Mouse (Mus musculus) heart, postnatal 0 days (tissue): Measurements from ENCODE around the gene Serpinb9. TPM values are rescaled to one million over a fixed set of nuclear protein-coding genes. Genes with fewer than 3 reads are reported as not detected.

Experiments used
- ATAC-seq: fragments of 200-750 bp; cut with Nextera tagmentation; 2 replicates; pipeline ENCODE4 v1.8.0; 2017; ENCODE audit warnings: low read depth, moderate number of reproducible peaks, moderate library complexity; ENCODE audit not compliant: insufficient read depth
- DNase-seq: peaks from one replicate; pipeline ENCODE4 v3.0.0-alpha.2; 2016; ENCODE audit warnings: low spot score
- H3K27ac ChIP-seq: fragments of 300-500 bp; sonication (generic); 2 replicates; pipeline ENCODE4 v1.5.1; 2014; ENCODE audit warnings: low read depth, mild to moderate bottlenecking
- H3K27me3 ChIP-seq: fragments of 300-500 bp; sonication (generic); 2 replicates; pipeline ENCODE4 v1.6.1; 2014; ENCODE audit warnings: low read length, mixed read lengths; ENCODE audit not compliant: control insufficient read depth, insufficient read depth
- H3K36me3 ChIP-seq: fragments of 300-500 bp; sonication (generic); replicated peaks from 2 replicates; pipeline ENCODE4 v1.6.1; 2014; ENCODE audit warnings: low read length, mixed read lengths; ENCODE audit not compliant: control insufficient read depth, insufficient read depth
- H3K4me1 ChIP-seq: fragments of 300-500 bp; sonication (generic); 2 replicates; pipeline ENCODE4 v1.6.1; 2014; ENCODE audit warnings: antibody characterized with exemption; ENCODE audit not compliant: control insufficient read depth, insufficient read depth
- H3K4me2 ChIP-seq: fragments of 300-500 bp; sonication (generic); 2 replicates; pipeline ENCODE4 v1.6.1; 2014; ENCODE audit warnings: low read depth, mild to moderate bottlenecking, low read length, moderate library complexity
- H3K4me3 ChIP-seq: fragments of 300-500 bp; sonication (generic); 2 replicates; pipeline ENCODE4 v1.5.1; 2014; ENCODE audit warnings: low read depth, low read length
- H3K9ac ChIP-seq: fragments of 300-500 bp; sonication (generic); replicated peaks from 2 replicates; pipeline ENCODE4 v1.6.1; 2014; ENCODE audit warnings: low read depth, low read length, mixed read lengths
- H3K9me3 ChIP-seq: fragments of 300-500 bp; sonication (generic); replicated peaks from 2 replicates; pipeline ENCODE4 v1.6.1; 2016; ENCODE audit warnings: low read length; ENCODE audit not compliant: control insufficient read depth
- CTCF ChIP-seq: IDR thresholded peaks from 2 replicates; pipeline ENCODE4 v1.5.1; 2016; ENCODE audit warnings: antibody characterized with exemption, control low read depth, low read depth
- EP300 ChIP-seq: IDR thresholded peaks from 2 replicates; pipeline ENCODE4 v1.6.1; 2016; ENCODE audit warnings: antibody characterized with exemption, low read depth
- WGBS: fragments of 180-500 bp; shearing (Covaris S2); extraction: QIAGEN DNeasy Blood & Tissue Kit; methylation state at CpG from one replicate; pipeline ENCODE4 v1.1.7; 2014; 5-methylcytosine and 5-hydroxymethylcytosine counted together
- polyA plus RNA-seq: library from polyadenylated mRNA; unstranded; fragments of >200 nt; fragmentation: Nextera tagmentation; extraction: Ambion mirVana; gene quantifications from 2 replicates; pipeline ENCODE4 v1.2.1, GENCODE M21; 2015
- total RNA-seq: library from RNA; depleted of rRNA; stranded (reverse); fragments of >200 nt; gene quantifications from 2 replicates; pipeline ENCODE4 v1.2.3, GENCODE M21; 2014; ENCODE audit warnings: low replicate concordance

The Serpinb9 gene
- total and polyA plus RNA-seq, 2 experiments from 2014 or later: 3.9 to 6.3 TPM

DNA sequence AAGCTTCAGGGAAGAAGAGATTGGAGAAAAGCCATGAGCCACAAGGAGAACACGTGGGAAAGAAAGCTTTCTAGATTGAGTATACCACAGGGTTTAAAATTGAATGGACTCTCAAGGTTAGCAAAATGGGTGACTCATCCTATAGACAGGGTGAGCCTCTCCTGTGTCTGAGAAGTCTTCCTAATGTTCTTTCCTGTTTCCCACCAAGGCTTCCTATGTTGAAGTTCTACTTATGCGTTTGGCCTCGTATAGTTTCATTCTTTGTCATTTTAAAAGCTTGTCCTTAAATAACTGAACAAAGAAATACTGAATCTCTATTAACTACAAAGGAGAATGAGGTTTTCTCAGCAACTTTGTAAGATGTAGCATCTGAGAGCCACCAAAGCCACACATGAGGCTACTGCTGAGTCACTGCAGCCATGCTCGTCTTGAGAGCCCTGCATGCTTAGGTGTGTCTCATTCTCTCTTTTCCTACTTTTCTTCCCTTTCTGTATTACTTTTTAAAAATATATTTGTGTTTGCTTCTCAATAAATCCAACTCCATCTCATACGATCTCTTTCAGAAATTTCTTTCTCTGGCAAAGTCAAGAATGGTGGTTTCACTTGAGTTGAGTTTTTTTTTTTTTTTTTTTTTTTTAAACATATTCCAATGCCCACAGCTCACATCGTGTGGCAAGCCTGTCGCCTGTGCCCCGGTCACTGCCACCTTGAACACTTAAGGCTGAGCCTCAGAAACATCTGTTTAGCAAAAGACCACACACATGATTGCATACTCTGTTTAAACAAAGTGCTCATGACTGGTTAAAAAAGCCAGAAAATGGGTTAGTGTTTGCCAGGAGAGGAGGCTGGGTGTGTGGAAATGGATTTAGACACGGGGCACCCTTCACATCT lies 718 bp downstream of the Serpinb9 start:
- H3K4me3 ChIP-seq: peak overlapping the region; percentile 41
- DNase-seq (no peak), ATAC-seq (peak; percentile 15; the same call in 1 of the 2 replicates)
- H3K9me3 ChIP-seq: no peaks in the 10 kb centered on the region
- no peak for TF ChIP-seq CTCF
- no peak for TF ChIP-seq EP300
- no peaks in the 10 kb centered on the region for H3K27me3 ChIP-seq
- peak overlapping the region; percentile 68 for H3K4me2 ChIP-seq
- WGBS: 46% methylated on average over 9 of the region's 9 CpGs
- H3K9ac ChIP-seq: peak overlapping the region; percentile 49
- H3K4me1 ChIP-seq: peaks cover 6% of the 10 kb centered on the region; the same call in 1 of the 2 replicates
- peaks cover 3% of the 10 kb centered on the region for H3K36me3 ChIP-seq
- peak overlapping the region; percentile 89 for H3K27ac ChIP-seq

GRCm38 (mm10) chr13:33004414-33005105 lies 1.5 kb downstream of the Serpinb9 start:
- Histone ChIP-seq H3K4me2 (peak overlapping the region; percentile 68), H3K9ac (peak overlapping the region; percentile 49), H3K27ac (peak overlapping the region; percentile 89), H3K9me3 (no peaks in the 10 kb centered on the region), H3K4me3 (peak overlapping the region; percentile 41), H3K27me3 (no peaks in the 10 kb centered on the region), H3K4me1 (peaks cover 6% of the 10 kb centered on the region; the same call in 1 of the 2 replicates), H3K36me3 (peaks cover 10% of the 10 kb centered on the region)
- WGBS: 9% methylated on average over 12 of the region's 12 CpGs
- peak; percentile 90 for DNase-seq
- peak; percentile 91 for ATAC-seq
- TF ChIP-seq EP300 (no peak), CTCF (peak; percentile 72)

DNA sequence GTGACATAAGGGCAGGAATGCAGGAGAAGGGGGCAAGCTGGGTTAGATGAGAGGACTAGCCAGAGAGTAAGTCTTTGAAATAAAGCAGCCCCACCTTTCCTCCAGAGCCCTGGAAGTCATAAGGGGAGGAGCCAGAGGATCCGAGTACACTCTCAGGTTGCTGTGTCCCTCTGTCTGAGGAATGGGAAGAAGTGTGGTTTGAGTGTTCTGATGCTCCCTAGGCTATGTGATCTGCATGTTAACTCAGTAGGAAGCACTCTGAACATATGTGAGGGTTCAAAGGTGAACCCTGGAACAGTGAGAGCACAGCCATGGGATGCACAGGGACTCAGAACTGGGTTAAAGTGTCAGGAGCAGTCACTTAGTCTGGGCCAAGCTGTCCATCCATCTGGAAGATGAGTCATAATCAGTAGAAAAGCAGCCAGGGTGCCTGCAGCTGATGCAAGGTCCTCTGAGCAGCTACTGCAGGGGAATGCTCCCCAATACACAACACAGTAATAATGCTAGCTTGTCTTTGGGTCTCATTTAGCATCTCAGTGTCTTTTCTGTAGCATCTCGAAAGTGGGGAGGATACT lies 2.5 kb downstream of the Serpinb9 start:
- no peaks in the 10 kb centered on the region for H3K9me3 ChIP-seq
- H3K27me3 ChIP-seq: no peaks in the 10 kb centered on the region
- H3K4me3 ChIP-seq: no peak overlapping the region
- WGBS: 63% methylated on average over 2 of the region's 2 CpGs
- DNase-seq (no peak), ATAC-seq (no peak)
- H3K36me3 ChIP-seq: peaks cover 16% of the 10 kb centered on the region
- H3K4me1 ChIP-seq: peaks cover 6% of the 10 kb centered on the region; the same call in 1 of the 2 replicates
- H3K9ac ChIP-seq: no peak overlapping the region
- TF ChIP-seq CTCF (no peak), EP300 (no peak)
- H3K27ac ChIP-seq: no peak overlapping the region
- H3K4me2 ChIP-seq: peak overlapping the region; percentile 68

DNA sequence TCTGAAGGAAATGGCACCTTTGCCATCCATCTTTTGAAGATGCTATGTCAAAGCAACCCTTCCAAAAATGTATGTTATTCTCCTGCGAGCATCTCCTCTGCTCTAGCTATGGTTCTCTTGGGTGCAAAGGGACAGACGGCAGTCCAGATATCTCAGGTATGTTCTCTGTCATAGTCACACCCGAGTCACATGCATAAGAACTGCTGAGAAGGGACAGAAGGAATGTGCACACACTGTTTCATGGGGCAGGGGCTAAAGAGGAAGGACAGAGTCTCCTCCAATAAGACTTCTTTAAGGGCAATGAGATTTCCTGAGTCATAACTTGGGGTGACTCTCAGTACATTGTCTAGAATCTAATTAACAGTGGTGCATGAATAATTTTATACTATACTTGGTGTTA lies 3.5 kb downstream of the Serpinb9 start:
- H3K27ac ChIP-seq: no peak overlapping the region
- no peak for TF ChIP-seq CTCF
- TF ChIP-seq EP300: no peak
- no peak overlapping the region for H3K4me3 ChIP-seq
- no peak for DNase-seq
- 48% methylated on average over 3 of the region's 3 CpGs for WGBS
- no peaks in the 10 kb centered on the region for H3K9me3 ChIP-seq
- no peaks in the 10 kb centered on the region for H3K27me3 ChIP-seq
- peaks cover 6% of the 10 kb centered on the region; the same call in 1 of the 2 replicates for H3K4me1 ChIP-seq
- no peak for ATAC-seq
- no peak overlapping the region for H3K4me2 ChIP-seq
- H3K9ac ChIP-seq: no peak overlapping the region
- H3K36me3 ChIP-seq: peaks cover 19% of the 10 kb centered on the region

DNA sequence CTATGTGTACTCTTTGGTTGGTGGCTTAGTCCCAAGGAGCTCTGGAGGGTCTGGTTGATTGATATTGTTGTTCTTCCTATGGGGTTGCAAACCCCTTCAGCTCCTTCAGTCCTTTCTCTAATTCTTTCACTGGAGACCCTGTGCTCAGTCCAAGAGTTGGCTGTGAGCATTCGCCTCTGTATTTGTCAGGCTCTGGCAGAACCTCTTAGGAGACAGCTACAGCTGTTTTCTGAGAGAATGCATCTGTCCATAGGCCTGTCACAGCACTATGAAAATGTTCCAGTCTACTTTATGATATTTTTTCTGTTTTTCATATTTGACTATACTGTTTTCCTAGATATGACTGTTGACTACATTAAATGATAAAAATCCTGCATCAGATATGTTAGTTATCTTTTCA lies 9.3 kb downstream of the Serpinb9 start:
- no peak overlapping the region for H3K27ac ChIP-seq
- TF ChIP-seq EP300: no peak
- TF ChIP-seq CTCF: no peak
- no peak for ATAC-seq
- 69% methylated on average over 1 of the region's 1 CpGs for WGBS
- H3K9me3 ChIP-seq: no peaks in the 10 kb centered on the region
- DNase-seq: no peak
- peaks cover 27% of the 10 kb centered on the region for H3K36me3 ChIP-seq
- H3K9ac ChIP-seq: no peak overlapping the region
- H3K4me3 ChIP-seq: no peak overlapping the region
- no peaks in the 10 kb centered on the region for H3K27me3 ChIP-seq
- H3K4me2 ChIP-seq: no peak overlapping the region
- no peaks in the 10 kb centered on the region for H3K4me1 ChIP-seq
